Mouse (Mus musculus) spleen, adult 10 weeks (tissue): Measurements from ENCODE around the gene Gm49383. TPM values are rescaled to one million over a fixed set of nuclear protein-coding genes. Genes with fewer than 3 reads are reported as not detected.

ENCODE experiments used
- polyA plus RNA-seq: library from polyadenylated mRNA; stranded (reverse); fragments of 350-450 nt; fragmentation: Illumina TruSeq; extraction: RNeasy Lipid Tissue Mini Kit (QIAGEN cat#74804); gene quantifications from one replicate; pipeline ENCODE4 v1.2.3, GENCODE M21; 2015; ENCODE audit warnings: low replicate concordance; ENCODE audit not compliant: insufficient read depth

The Gm49383 gene
- polyA plus RNA-seq: 4.0 TPM

GRCm38 (mm10) chr12:69196444-69197377 is at the start of gene Gm49383:
Gene Gm49383, minus strand, starts transcription at chr12:69197104.

GRCm38 (mm10) chr12:69240876-69241275 is 44.0 kb upstream of the Gm49383 start, which contains the start of gene Klhdc1:
Gene Klhdc1, plus strand, starts transcription at chr12:69241176.

DNA sequence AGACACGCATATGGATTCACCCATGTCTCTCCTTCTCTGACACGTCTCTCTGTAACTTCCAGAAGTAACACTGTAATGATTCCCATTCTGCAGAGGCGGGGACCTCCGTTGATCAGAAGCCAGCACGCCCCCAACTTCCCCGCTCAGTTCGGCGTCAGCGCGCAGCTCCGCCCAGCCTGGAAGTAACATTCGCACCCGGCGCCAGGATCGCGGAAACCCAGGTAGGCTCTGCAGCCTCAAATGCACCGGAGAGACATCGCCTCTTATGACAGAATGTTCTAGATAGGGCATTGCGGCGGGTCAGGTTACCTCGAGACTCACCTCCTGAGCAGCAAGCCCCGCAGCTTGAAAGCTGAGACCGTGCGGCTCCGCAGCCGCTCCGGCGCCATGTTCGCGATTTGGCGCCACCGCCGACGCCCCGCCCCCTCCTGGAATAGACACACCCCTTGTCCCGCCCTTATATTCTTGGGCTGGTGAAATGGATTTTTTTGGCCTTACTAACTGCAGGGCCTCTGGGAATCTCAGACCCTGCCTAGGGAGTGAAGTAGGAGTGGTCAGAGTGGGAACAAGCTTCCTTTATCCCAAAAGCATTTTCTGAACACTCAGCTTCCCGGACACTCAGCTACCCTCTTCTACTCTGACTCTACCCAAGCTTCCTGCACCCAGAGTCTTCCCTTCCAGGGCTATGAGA is 31.0 kb upstream of the Gm49383 start, which contains the start of gene Pole2:
Gene Pole2, minus strand, starts transcription at position 420 of the 691 bp plus-strand sequence.

GRCm38 (mm10) chr12:69204052-69204833 is 7.3 kb upstream of the Gm49383 start, which contains the start of gene Gm49384:
Gene Gm49384, minus strand, starts transcription at chr12:69204267.

DNA sequence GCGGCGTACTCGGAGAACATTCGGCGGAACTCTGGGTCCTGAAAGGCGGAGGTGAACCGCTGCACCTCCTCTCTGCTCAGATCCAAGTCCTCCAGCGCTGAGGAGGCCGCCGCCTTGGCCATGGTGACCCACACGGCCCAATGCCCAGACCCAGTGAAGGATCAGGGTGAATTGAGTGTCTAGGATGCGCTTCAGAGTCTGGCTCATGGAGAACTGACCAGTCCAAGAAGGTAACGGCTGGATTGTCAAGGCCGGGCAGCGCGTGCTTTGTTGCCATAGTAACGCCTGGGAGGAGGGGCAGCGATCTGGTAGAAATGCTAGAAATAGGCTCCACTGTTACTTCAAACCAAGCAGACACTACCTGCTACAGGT is 1.2 kb upstream of the Gm49383 start, which contains the start of gene Dnaaf2:
Gene Dnaaf2, minus strand, starts transcription at position 266 of the 372 bp plus-strand sequence.

GRCm38 (mm10) chr12:69183583-69184308 is 13.2 kb downstream of the Gm49383 start, which contains the start of the genes Rpl36al and Mgat2:
Gene Rpl36al, minus strand, starts transcription at chr12:69184083.
Gene Mgat2, plus strand, starts transcription at chr12:69184157.

GRCm38 (mm10) chr12:69168461-69169106 is 28.3 kb downstream of the Gm49383 start, which contains the start of gene Lrr1:
Gene Lrr1, plus strand, starts transcription at chr12:69168814.

GRCm38 (mm10) chr12:69158765-69159577 is 37.9 kb downstream of the Gm49383 start, which contains the start of gene Rps29:
Gene Rps29, minus strand, starts transcription at chr12:69159186.

Other genes starting within 250 kb of the Gm49383 start
- 1,008 TPM for gene Rps29, start 37.9 kb downstream of the Gm49383 start, polyA plus RNA-seq
- gene Lrr1, start 28.3 kb downstream of the Gm49383 start, polyA plus RNA-seq: 1.8 TPM
- gene Rpl36al, start 13.0 kb downstream of the Gm49383 start, polyA plus RNA-seq: 750 TPM
- gene Mgat2, start 12.9 kb downstream of the Gm49383 start, polyA plus RNA-seq: 58.5 TPM
- 3.5 TPM for gene Dnaaf2, start 1.3 kb upstream of the Gm49383 start, polyA plus RNA-seq
- gene Gm49384, start 7.2 kb upstream of the Gm49383 start, polyA plus RNA-seq: 7.1 TPM
- gene Pole2, start 31.1 kb upstream of the Gm49383 start, polyA plus RNA-seq: 15.0 TPM
- 18.3 TPM for gene Klhdc1, start 44.1 kb upstream of the Gm49383 start, polyA plus RNA-seq
- 43.8 TPM for gene Klhdc2, start 99.6 kb upstream of the Gm49383 start, polyA plus RNA-seq
- 105 TPM for gene Nemf, start 160.1 kb upstream of the Gm49383 start, polyA plus RNA-seq
- 107 TPM for gene Arf6, start 175.0 kb upstream of the Gm49383 start, polyA plus RNA-seq
- gene Gm9887, start 175.4 kb upstream of the Gm49383 start, polyA plus RNA-seq: not detected